Mouse (Mus musculus) limb, embryonic 13.5 days (tissue): ENCODE data around the gene Rassf3. TPM values are rescaled to one million over a fixed set of nuclear protein-coding genes. Genes with fewer than 3 reads are reported as not detected.

Experiments used
- ATAC-seq: fragments of 200-750 bp; cut with Nextera tagmentation; 2 replicates; pipeline ENCODE4 v1.8.0; 2017; ENCODE audit warnings: low read depth, moderate number of reproducible peaks, moderate TSS enrichment; ENCODE audit not compliant: low FRiP score
- H3K27ac ChIP-seq: fragments of 300-500 bp; sonication (generic); 2 replicates; pipeline ENCODE4 v1.5.1; 2015; ENCODE audit warnings: inconsistent platforms, mild to moderate bottlenecking, moderate library complexity
- H3K27me3 ChIP-seq: fragments of 300-500 bp; sonication (generic); 2 replicates; pipeline ENCODE4 v1.6.1; 2015; ENCODE audit warnings: mild to moderate bottlenecking, inconsistent platforms
- H3K36me3 ChIP-seq: fragments of 300-500 bp; sonication (generic); 2 replicates; pipeline ENCODE4 v1.6.1; 2015; ENCODE audit warnings: inconsistent platforms, mild to moderate bottlenecking, moderate library complexity
- H3K4me1 ChIP-seq: fragments of 300-500 bp; sonication (generic); 2 replicates; pipeline ENCODE4 v1.6.1; 2015; ENCODE audit warnings: inconsistent platforms
- H3K4me2 ChIP-seq: fragments of 300-500 bp; sonication (generic); replicated peaks from 2 replicates; pipeline ENCODE4 v1.6.1; 2015; ENCODE audit warnings: inconsistent platforms, mild to moderate bottlenecking, moderate library complexity
- H3K4me3 ChIP-seq: fragments of 300-500 bp; sonication (generic); 2 replicates; pipeline ENCODE4 v1.5.1; 2015; ENCODE audit warnings: moderate library complexity, mild to moderate bottlenecking, inconsistent platforms
- H3K9ac ChIP-seq: fragments of 300-500 bp; sonication (generic); 2 replicates; pipeline ENCODE4 v1.6.1; 2015; ENCODE audit warnings: mild to moderate bottlenecking, inconsistent platforms
- H3K9me3 ChIP-seq: fragments of 300-500 bp; sonication (generic); 2 replicates; pipeline ENCODE4 v1.6.1; 2016; ENCODE audit warnings: inconsistent platforms
- WGBS: fragments of 180-500 bp; shearing (Covaris S2); methylation state at CpG from one replicate; pipeline ENCODE4 v1.1.7; 2015; 5-methylcytosine and 5-hydroxymethylcytosine counted together
- polyA plus RNA-seq: library from polyadenylated mRNA; unstranded; fragments of >200 nt; fragmentation: Nextera tagmentation; extraction: Ambion mirVana; gene quantifications from 2 replicates; pipeline ENCODE4 v1.2.1, GENCODE M21; 2015

Gene Rassf3
- polyA plus RNA-seq, 1 experiment from 2014 or later: 18.1 TPM

GRCm38 (mm10) chr10:121409717-121410116 is 66.4 kb downstream of the Rassf3 start:
- Histone ChIP-seq H3K27me3 (no peaks in the 10 kb centered on the region), H3K9ac (no peak overlapping the region), H3K4me1 (0 out of 2 replicates have a peak, but pooled peaks cover 4% of the 10 kb centered on the region), H3K4me2 (no peak overlapping the region), H3K9me3 (no peaks in the 10 kb centered on the region), H3K36me3 (peaks cover 34% of the 10 kb centered on the region), H3K4me3 (no peak overlapping the region), H3K27ac (no peak overlapping the region)
- ATAC-seq: no peak
- WGBS: 66% methylated on average over 7 of the region's 7 CpGs

GRCm38 (mm10) chr10:121403946-121404345 is 72.2 kb downstream of the Rassf3 start:
- Histone ChIP-seq H3K36me3 (no peaks in the 10 kb centered on the region; the same call in 1 of the 2 replicates), H3K27ac (no peak overlapping the region), H3K9me3 (no peaks in the 10 kb centered on the region), H3K4me2 (no peak overlapping the region), H3K27me3 (no peaks in the 10 kb centered on the region), H3K4me1 (peaks cover 7% of the 10 kb centered on the region; the same call in 1 of the 2 replicates), H3K4me3 (no peak overlapping the region), H3K9ac (no peak overlapping the region)
- 55% methylated on average over 6 of the region's 9 CpGs for WGBS
- no peak for ATAC-seq

- H3K4me1 ChIP-seq: peaks cover 7% of the 10 kb centered on the region; the same call in 1 of the 2 replicates
- H3K9ac ChIP-seq: no peak overlapping the region
- H3K9me3 ChIP-seq: no peaks in the 10 kb centered on the region
- H3K4me2 ChIP-seq: no peak overlapping the region
- ATAC-seq: no peak
- no peak overlapping the region for H3K4me3 ChIP-seq
- no peaks in the 10 kb centered on the region; the same call in 1 of the 2 replicates for H3K36me3 ChIP-seq
- H3K27me3 ChIP-seq: no peaks in the 10 kb centered on the region
- WGBS: 62% methylated on average over 9 of the region's 9 CpGs
- no peak overlapping the region for H3K27ac ChIP-seq
Measured at GRCm38 (mm10) chr10:121403104-121403503, 73.0 kb downstream of the Rassf3 start.

GRCm38 (mm10) chr10:121401005-121401404 is 75.1 kb downstream of the Rassf3 start:
- no peak overlapping the region for H3K27ac ChIP-seq
- 77% methylated on average over 7 of the region's 7 CpGs for WGBS
- H3K9ac ChIP-seq: no peak overlapping the region
- H3K4me2 ChIP-seq: no peak overlapping the region
- peaks cover 7% of the 10 kb centered on the region; the same call in 1 of the 2 replicates for H3K4me1 ChIP-seq
- no peak for ATAC-seq
- H3K4me3 ChIP-seq: no peak overlapping the region
- no peaks in the 10 kb centered on the region for H3K9me3 ChIP-seq
- no peaks in the 10 kb centered on the region for H3K27me3 ChIP-seq
- peaks cover 14% of the 10 kb centered on the region for H3K36me3 ChIP-seq

GRCm38 (mm10) chr10:121398599-121398998 is 77.5 kb downstream of the Rassf3 start:
- H3K27ac ChIP-seq: no peak overlapping the region
- H3K9me3 ChIP-seq: no peaks in the 10 kb centered on the region
- H3K36me3 ChIP-seq: peaks cover 38% of the 10 kb centered on the region
- no peaks in the 10 kb centered on the region for H3K27me3 ChIP-seq
- no peak overlapping the region for H3K4me3 ChIP-seq
- ATAC-seq: no peak
- no peak overlapping the region for H3K9ac ChIP-seq
- peaks cover 9% of the 10 kb centered on the region; the same call in 1 of the 2 replicates for H3K4me1 ChIP-seq
- WGBS: 90% methylated on average over 7 of the region's 7 CpGs
- H3K4me2 ChIP-seq: no peak overlapping the region

GRCm38 (mm10) chr10:121395542-121396176 is 80.5 kb downstream of the Rassf3 start:
- Histone ChIP-seq H3K36me3 (peaks cover 67% of the 10 kb centered on the region), H3K9ac (no peak overlapping the region), H3K9me3 (no peaks in the 10 kb centered on the region), H3K27me3 (no peaks in the 10 kb centered on the region), H3K4me1 (peaks cover 9% of the 10 kb centered on the region; the same call in 1 of the 2 replicates), H3K27ac (no peak overlapping the region), H3K4me3 (no peak overlapping the region), H3K4me2 (no peak overlapping the region)
- 81% methylated on average over 20 of the region's 20 CpGs for WGBS
- ATAC-seq: no peak

GRCm38 (mm10) chr10:121394789-121395325 is 81.3 kb downstream of the Rassf3 start:
- H3K4me2 ChIP-seq: no peak overlapping the region
- peaks cover 75% of the 10 kb centered on the region for H3K36me3 ChIP-seq
- H3K27me3 ChIP-seq: no peaks in the 10 kb centered on the region
- WGBS: 77% methylated on average over 18 of the region's 18 CpGs
- 0 out of 2 replicates have a peak overlapping the region, but pooled peaks have one; percentile 17 for H3K27ac ChIP-seq
- H3K4me3 ChIP-seq: no peak overlapping the region
- 0 out of 2 replicates have a peak overlapping the region, but pooled peaks have one; percentile 20 for H3K9ac ChIP-seq
- no peak for ATAC-seq
- no peaks in the 10 kb centered on the region for H3K9me3 ChIP-seq
- H3K4me1 ChIP-seq: peaks cover 8% of the 10 kb centered on the region; the same call in 1 of the 2 replicates

GRCm38 (mm10) chr10:121394270-121394669 is 81.9 kb downstream of the Rassf3 start:
- Histone ChIP-seq H3K4me2 (no peak overlapping the region), H3K27me3 (no peaks in the 10 kb centered on the region), H3K4me1 (0 out of 2 replicates have a peak, but pooled peaks cover 6% of the 10 kb centered on the region), H3K27ac (0 out of 2 replicates have a peak overlapping the region, but pooled peaks have one; percentile 17), H3K9me3 (no peaks in the 10 kb centered on the region), H3K36me3 (peaks cover 81% of the 10 kb centered on the region), H3K9ac (0 out of 2 replicates have a peak overlapping the region, but pooled peaks have one; percentile 20), H3K4me3 (no peak overlapping the region)
- ATAC-seq: 0 out of 2 replicates have a peak, but pooled peaks have one; percentile 17
- WGBS: 75% methylated on average over 6 of the region's 6 CpGs

GRCm38 (mm10) chr10:121391901-121392300 is 84.2 kb downstream of the Rassf3 start:
- H3K9me3 ChIP-seq: no peaks in the 10 kb centered on the region
- no peak overlapping the region for H3K9ac ChIP-seq
- H3K27ac ChIP-seq: no peak overlapping the region
- 92% methylated on average over 8 of the region's 8 CpGs for WGBS
- peaks cover 95% of the 10 kb centered on the region for H3K36me3 ChIP-seq
- 0 out of 2 replicates have a peak, but pooled peaks cover 6% of the 10 kb centered on the region for H3K4me1 ChIP-seq
- H3K4me2 ChIP-seq: no peak overlapping the region
- H3K27me3 ChIP-seq: no peaks in the 10 kb centered on the region
- no peak for ATAC-seq
- H3K4me3 ChIP-seq: no peak overlapping the region

GRCm38 (mm10) chr10:121390602-121391001 is 85.5 kb downstream of the Rassf3 start:
- Histone ChIP-seq H3K27me3 (no peaks in the 10 kb centered on the region), H3K9me3 (no peaks in the 10 kb centered on the region), H3K27ac (no peak overlapping the region), H3K4me3 (no peak overlapping the region), H3K36me3 (peaks cover 90% of the 10 kb centered on the region), H3K4me2 (no peak overlapping the region), H3K4me1 (peaks cover 11% of the 10 kb centered on the region; the same call in 1 of the 2 replicates), H3K9ac (no peak overlapping the region)
- ATAC-seq: no peak
- 78% methylated on average over 10 of the region's 10 CpGs for WGBS

GRCm38 (mm10) chr10:121386347-121386746 is 89.8 kb downstream of the Rassf3 start:
- peak; percentile 83 for ATAC-seq
- Histone ChIP-seq H3K9me3 (no peaks in the 10 kb centered on the region), H3K27ac (no peak overlapping the region), H3K36me3 (peaks cover 89% of the 10 kb centered on the region), H3K4me3 (no peak overlapping the region), H3K4me1 (peaks cover 5% of the 10 kb centered on the region; the same call in 1 of the 2 replicates), H3K4me2 (no peak overlapping the region), H3K9ac (no peak overlapping the region), H3K27me3 (no peaks in the 10 kb centered on the region)
- 51% methylated on average over 9 of the region's 9 CpGs for WGBS

GRCm38 (mm10) chr10:121385695-121386094 is 90.5 kb downstream of the Rassf3 start:
- Histone ChIP-seq H3K9ac (no peak overlapping the region), H3K4me1 (peaks cover 5% of the 10 kb centered on the region; the same call in 1 of the 2 replicates), H3K36me3 (peaks cover 89% of the 10 kb centered on the region), H3K4me3 (no peak overlapping the region), H3K4me2 (no peak overlapping the region), H3K27me3 (no peaks in the 10 kb centered on the region), H3K27ac (no peak overlapping the region), H3K9me3 (no peaks in the 10 kb centered on the region)
- ATAC-seq: no peak
- 94% methylated on average over 6 of the region's 6 CpGs for WGBS
